Mouse (Mus musculus): ENCODE measurements around the gene Enkd1. TPM values are rescaled to one million over a fixed set of nuclear protein-coding genes. Genes with fewer than 3 reads are reported as not detected.
A peak's percentile ranks its signal among the peaks of the same experiment; 100 is the strongest.

Gene Enkd1
- total RNA-seq, 2 experiments from 2014 or later: 10.0 to 12.3 TPM

DNA sequence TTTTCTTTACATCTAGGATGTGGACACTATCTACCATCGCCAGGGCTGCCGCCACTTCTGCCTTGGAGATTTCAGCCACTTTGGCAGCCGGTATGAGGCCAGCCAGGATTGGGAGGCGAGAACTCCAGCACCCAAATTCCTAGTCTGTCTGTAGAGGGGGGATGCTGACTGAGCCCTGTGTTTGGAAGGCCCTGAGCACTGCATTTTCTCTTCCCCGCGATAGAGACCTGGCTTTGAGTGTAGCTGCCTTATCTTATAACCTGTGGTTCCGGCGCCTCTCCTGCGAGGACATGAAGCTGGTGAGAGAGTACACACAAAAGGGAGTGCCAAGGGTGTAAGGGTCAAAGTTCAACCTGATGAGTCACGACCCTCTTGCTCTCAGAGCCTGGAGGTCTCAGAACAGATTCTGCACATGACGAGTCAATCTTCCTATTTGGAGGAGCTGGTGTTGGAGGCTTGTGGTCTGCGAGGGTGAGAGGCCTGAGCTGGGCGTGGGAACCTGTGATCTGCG, 19.7 kb downstream of the Enkd1 start:
- intact Hi-C loops (cut with DNase I): no loop called here
- DNase-seq (ENCODE audit: low spot score in 2 of 2): no peak

DNA sequence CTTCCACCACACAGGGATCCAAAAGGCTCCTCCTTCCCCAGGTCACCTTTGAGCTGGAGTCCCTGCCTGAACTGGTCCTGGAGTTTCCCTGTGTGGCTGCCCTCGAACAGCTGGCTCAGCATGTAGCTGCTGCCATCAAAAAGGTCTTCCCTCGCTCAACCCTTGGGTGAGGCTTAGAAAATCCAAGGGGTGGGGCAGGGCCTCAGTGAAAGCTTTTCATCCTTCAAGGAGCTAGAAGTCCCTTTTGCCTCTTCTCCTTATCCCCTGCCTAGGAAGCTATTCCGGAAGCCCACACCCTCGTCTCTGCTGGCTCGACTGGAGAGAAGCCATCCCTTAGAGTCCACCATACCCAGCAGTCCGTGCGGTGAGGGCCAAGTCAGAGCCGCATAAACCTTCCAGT, 20.5 kb downstream of the Enkd1 start:
- intact Hi-C loops (cut with DNase I): no loop called here
- no peak for DNase-seq (ENCODE audit: low spot score in 2 of 2)

DNA sequence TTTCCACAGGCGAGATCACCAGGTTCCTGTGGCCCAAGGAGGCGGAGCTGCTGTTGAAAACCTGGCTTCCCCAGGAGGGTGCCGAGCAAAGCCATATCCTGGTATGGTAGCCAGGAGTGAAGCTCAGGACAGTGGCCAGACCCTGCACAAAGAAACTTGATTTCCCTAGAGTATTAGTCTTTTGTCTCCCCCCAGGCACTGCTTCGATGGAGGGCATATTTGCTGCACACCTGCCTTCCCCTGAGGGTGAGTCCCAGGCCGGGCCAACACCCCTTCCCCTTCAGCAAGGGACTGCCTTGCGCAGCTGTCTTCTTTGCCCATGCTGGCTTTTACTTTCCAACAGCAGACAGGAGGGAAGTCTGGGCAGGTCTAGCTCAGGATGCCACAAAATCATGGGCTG, 21.5 kb downstream of the Enkd1 start:
- DNase-seq (ENCODE audit: low spot score in 2 of 2): no peak
- intact Hi-C loops (cut with DNase I): no loop called here

DNA sequence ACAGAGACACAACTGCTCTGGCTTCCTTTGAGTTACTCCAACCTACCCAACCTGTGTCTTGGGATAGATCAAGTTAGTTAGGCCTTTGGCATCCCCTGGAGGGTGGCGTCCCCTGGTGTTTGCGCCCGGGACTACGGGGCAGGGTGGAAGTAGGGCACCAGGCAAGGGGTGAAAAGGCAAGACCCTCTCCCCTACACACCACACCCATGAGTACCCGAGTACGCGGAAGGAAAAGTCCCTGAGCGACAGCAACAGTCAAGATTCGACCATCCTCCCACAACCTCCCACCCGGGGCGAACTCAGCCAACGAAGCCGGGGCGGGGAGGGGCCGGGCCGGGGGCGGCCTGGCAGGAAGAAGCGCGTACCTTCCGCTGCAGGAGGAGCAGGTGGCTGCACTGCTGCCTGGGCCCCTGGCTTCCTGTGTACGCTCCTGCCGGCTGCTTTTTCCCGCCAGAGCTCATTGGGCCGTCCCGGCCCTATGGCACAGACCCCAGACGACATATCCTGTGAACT, 22.2 kb downstream of the Enkd1 start, which contains the start of gene Carmil2:
TSS of gene Carmil2 (plus strand) at position 479 of the 513 bp plus-strand sequence.
- intact Hi-C loops (cut with DNase I): no loop called here
- DNase-seq (ENCODE audit: low spot score in 2 of 2): no peak

GRCm38 (mm10) chr8:105685325-105685724, 22.7 kb downstream of the Enkd1 start:
- intact Hi-C loops (cut with DNase I): no loop called here
- DNase-seq (ENCODE audit: low spot score in 2 of 2): no peak

DNA sequence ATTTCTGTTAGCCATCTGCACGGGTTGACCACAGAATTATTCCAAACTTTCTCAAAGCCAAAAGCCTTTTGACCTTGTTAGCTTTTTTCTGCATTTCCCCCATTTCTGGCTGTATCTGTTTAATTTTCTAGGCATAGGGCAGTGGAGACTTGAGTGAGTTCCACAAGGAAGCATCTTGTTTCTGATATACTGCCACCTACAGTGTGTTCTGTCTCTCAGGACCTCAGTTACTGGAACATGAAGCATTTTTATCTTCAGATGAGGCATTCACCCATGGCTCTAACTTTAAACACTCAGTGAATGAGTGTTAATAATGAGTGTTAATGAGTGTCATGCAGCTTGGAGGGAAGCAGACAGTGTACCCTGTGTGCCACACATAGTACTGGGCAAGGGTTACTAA, 30.1 kb downstream of the Enkd1 start:
- no peak for DNase-seq (ENCODE audit: low spot score in 2 of 2)
- intact Hi-C loops (cut with DNase I): no loop called here

DNA sequence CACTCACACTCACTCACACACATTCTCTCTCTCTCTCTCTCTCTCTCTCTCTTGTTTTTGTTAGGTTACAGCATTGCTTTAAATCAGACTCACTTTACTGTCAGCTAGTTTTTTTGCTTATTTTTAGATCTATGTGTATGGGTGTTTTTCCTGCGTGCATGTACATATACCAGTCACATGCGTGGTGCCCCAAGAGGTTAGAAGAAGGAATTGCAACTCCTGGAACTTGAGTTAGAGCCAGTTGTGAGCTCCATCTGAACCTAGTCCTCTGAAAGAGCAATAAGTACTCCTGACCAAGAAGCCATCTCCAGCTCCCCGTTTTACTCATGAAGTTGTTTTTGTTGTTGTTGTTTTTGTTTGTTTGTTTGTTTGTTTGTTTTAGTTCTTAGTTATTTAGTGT, 46.8 kb downstream of the Enkd1 start:
- peak; percentile 12 to 69 for DNase-seq (ENCODE audit: low spot score in 2 of 2)
- intact Hi-C loops (cut with DNase I): no loop called here

- DNase-seq (ENCODE audit: low spot score in 2 of 2): no peak
- intact Hi-C loops (cut with DNase I): no loop called here
These were observed 50.4 kb downstream of the Enkd1 start for GRCm38 (mm10) chr8:105657641-105658040.

Other genes starting within 250 kb of the Enkd1 start
- gene Tppp3, start 236.7 kb downstream of the Enkd1 start, total RNA-seq (2021): 10 to 100 TPM; 41.2 to 49.7 TPM
- gene Zdhhc1, start 211.3 kb downstream of the Enkd1 start, total RNA-seq (2021): 10 to 100 TPM; 26.8 to 27.5 TPM
- gene Hsd11b2, start 189.5 kb downstream of the Enkd1 start, total RNA-seq (2021): not detected
- gene Atp6v0d1, start 142.2 kb downstream of the Enkd1 start, total RNA-seq (2021): 100 to 1,000 TPM; 347 to 370 TPM
- gene Ripor1, start 103.0 kb downstream of the Enkd1 start, total RNA-seq (2021): 10 to 100 TPM; 81.0 to 81.3 TPM
- 10 to 100 TPM; 57.5 to 58.9 TPM for gene Ctcf, start 71.6 kb downstream of the Enkd1 start, total RNA-seq (2021)
- under 1 TPM in 1 of 2 experiments, not detected in 1; 0.51 TPM for gene Agrp, start 70.8 kb downstream of the Enkd1 start, total RNA-seq (2021)
- gene Carmil2, start 21.9 kb downstream of the Enkd1 start, total RNA-seq (2021): 10 to 100 TPM; 55.4 to 56.2 TPM
- gene Acd, start 7.1 kb downstream of the Enkd1 start, total RNA-seq (2021): 10 to 100 TPM; 46.1 to 47.9 TPM
- gene Pard6a, start 7.1 kb downstream of the Enkd1 start, total RNA-seq (2021): 10 to 100 TPM; 45.6 to 49.5 TPM
- gene 4933405L10Rik, start 555 bp downstream of the Enkd1 start, total RNA-seq (2021): under 1 TPM in 1 of 2 experiments, not detected in 1; 0.78 TPM
- 10 to 100 TPM; 20.6 to 20.9 TPM for gene Gfod2, start 50.5 kb upstream of the Enkd1 start, total RNA-seq (2021)
- gene Ranbp10, start 119.1 kb upstream of the Enkd1 start, total RNA-seq (2021): 10 to 100 TPM; 24.6 to 26.4 TPM
- under 1 TPM in 1 of 2 experiments, not detected in 1; 0.18 TPM for gene Tsnaxip1, start 119.5 kb upstream of the Enkd1 start, total RNA-seq (2021)
- 10 to 100 TPM; 17.6 to 17.7 TPM for gene Cenpt, start 145.1 kb upstream of the Enkd1 start, total RNA-seq (2021)
- 10 to 100 TPM; 34.7 to 38.5 TPM for gene Thap11, start 146.9 kb upstream of the Enkd1 start, total RNA-seq (2021)
- gene Nutf2, start 152.4 kb upstream of the Enkd1 start, total RNA-seq (2021): 10 to 100 TPM; 33.4 to 35.9 TPM
- 10 to 100 TPM; 59.8 to 62.1 TPM for gene Edc4, start 172.7 kb upstream of the Enkd1 start, total RNA-seq (2021)
- 1 to 10 TPM; 1.8 to 2.2 TPM for gene Nrn1l, start 185.4 kb upstream of the Enkd1 start, total RNA-seq (2021)
- 1 to 10 TPM; 7.4 to 7.5 TPM for gene Pskh1, start 192.2 kb upstream of the Enkd1 start, total RNA-seq (2021)
- 1 to 10 TPM; 1.0 to 1.1 TPM for gene Ctrl, start 225.7 kb upstream of the Enkd1 start, total RNA-seq (2021)
- gene Psmb10, start 230.2 kb upstream of the Enkd1 start, total RNA-seq (2021): 10 to 100 TPM; 80.7 TPM
- 10 to 100 TPM; 20.0 to 21.9 TPM for gene Lcat, start 235.2 kb upstream of the Enkd1 start, total RNA-seq (2021)